Mouse (Mus musculus): Measurements from ENCODE around the gene Gm21970. TPM values are rescaled to one million over a fixed set of nuclear protein-coding genes. Genes with fewer than 3 reads are reported as not detected.

Gm21970 gene
- 8.1 TPM for polyA plus RNA-seq (2014; fragmentation: Illumina TruSeq; extraction: RNeasy Lipid Tissue Mini Kit (QIAGEN cat#74804); ENCODE audit: low read depth, low replicate concordance)

DNA sequence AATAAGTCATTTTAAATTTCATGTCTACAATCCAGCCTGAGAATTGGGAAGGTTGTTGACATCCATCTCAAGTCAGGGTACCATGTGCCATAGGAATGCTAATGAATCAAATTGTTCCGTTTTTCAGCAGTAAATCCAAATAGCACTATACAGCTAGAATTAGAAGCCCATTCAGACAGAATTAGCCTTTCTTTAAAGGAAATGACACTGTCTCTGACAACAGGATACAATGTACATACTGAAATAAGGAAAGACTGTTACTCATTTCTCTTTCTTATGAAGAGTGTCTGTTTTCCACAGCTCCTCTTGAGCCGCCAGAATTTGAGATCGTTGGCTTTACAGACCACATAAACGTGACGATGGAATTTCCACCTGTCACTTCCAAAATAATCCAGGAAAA is at the start of gene Gm21970:
Gene Gm21970, plus strand, starts transcription at position 301 of the 400 bp plus-strand sequence.

DNA sequence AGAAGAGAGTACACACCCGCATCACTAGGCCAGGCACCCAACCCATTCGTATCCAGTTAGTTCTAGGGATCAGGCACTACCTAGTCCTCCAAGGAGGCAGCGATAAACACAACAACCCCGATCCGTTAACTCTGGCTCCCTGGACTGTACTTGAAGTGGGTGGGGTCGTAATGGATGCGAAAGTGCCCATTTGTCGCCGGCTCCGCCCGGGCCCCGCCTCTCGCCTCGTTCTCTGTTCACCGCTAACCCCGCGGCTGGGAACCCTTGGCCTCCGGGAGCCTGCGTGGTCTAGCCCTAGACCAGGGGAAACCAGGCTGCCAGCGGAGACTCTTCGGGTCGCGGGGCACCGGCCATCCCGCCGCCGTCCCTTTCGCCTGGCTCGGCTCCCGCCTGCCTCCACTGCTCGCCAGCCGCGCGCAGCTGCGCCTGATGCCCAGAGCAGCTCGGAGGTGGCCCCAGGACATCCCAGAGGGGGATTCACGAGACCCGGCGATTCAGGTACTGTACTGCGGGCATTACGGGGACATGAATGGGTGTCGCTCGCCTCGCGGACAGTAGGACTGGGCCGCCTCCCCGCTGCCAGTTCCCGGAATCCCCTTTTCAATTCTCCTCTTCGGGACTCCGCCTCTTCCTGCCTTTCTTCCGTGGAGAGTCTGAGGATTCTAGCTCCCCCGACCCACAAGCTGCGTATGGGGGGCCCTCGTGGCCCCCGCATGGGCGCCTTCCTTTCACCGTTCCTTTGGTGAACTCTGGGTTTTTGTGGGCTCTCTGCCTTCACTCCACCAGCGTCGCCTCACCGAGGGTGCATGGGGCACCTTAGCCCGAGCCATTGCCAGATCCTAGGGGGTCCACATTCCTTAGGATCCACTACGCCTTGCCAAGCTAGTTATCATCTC is 18.7 kb upstream of the Gm21970 start, which contains the start of gene Ifnar2:
Gene Ifnar2, plus strand, starts transcription at position 207 of the 896 bp plus-strand sequence.

DNA sequence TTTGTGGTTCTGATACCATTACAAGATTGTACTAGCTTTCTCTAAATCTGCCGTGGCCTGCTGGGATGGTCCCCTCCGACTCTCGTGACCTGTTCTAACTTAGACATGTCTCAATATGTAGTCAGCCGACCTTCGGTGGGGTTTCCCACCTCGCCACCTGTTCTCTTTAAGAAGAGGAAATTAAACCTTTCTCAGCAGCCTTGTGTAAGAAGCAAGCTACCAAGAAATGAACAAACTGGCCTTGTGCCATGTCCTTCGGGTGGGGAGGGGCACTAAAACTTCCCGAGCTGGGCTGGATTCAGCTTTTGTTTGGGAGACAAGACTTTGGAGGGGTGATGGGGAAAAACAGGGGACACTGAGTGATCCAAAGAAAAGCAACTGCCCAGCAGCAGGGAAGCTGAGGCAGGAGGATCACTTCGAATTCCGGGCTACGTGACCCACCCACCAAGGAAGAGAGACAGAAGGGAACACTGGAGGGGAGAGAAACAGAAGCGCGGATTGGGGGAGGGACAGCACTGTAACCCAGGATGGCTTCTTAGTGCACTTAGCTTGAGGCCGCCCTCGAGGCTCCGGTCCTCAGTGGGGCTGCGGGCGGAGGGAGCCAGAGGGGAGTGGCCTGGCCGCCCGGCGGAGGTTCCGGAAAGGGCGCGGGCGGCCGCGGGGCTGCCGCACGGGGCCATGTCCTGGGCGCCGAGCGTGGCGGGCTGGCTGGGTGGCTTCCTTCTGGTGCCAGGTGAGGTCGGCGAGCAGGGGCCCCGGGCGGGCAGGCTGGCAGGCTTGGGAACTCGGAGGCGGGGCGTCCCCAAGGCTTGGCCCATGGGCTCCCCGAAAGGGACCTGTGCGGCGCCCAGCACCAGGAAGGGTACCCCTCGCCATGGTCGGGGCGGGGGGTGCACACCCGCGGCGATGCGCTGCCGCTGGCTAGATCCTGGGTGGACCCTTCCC is 14.4 kb downstream of the Gm21970 start, which contains the start of gene Il10rb:
Gene Il10rb, plus strand, starts transcription at position 525 of the 945 bp plus-strand sequence.

Other genes starting within 250 kb of the Gm21970 start
- gene Olig2, start 166.3 kb upstream of the Gm21970 start, polyA plus RNA-seq (2014; fragmentation: Illumina TruSeq; extraction: RNeasy Lipid Tissue Mini Kit (QIAGEN cat#74804); ENCODE audit: low read depth, low replicate concordance), result not detected
- not detected for gene Olig1, start 121.9 kb upstream of the Gm21970 start, polyA plus RNA-seq (2014; fragmentation: Illumina TruSeq; extraction: RNeasy Lipid Tissue Mini Kit (QIAGEN cat#74804); ENCODE audit: low read depth, low replicate concordance)
- gene Ifnar2, start 18.9 kb upstream of the Gm21970 start, polyA plus RNA-seq (2014; fragmentation: Illumina TruSeq; extraction: RNeasy Lipid Tissue Mini Kit (QIAGEN cat#74804); ENCODE audit: low read depth, low replicate concordance), result 175 TPM
- 275 TPM for gene Il10rb, start 14.4 kb downstream of the Gm21970 start, polyA plus RNA-seq (2014; fragmentation: Illumina TruSeq; extraction: RNeasy Lipid Tissue Mini Kit (QIAGEN cat#74804); ENCODE audit: low read depth, low replicate concordance)
- 122 TPM for gene Ifnar1, start 93.5 kb downstream of the Gm21970 start, polyA plus RNA-seq (2014; fragmentation: Illumina TruSeq; extraction: RNeasy Lipid Tissue Mini Kit (QIAGEN cat#74804); ENCODE audit: low read depth, low replicate concordance)
- gene Ifngr2, start 155.4 kb downstream of the Gm21970 start, polyA plus RNA-seq (2014; fragmentation: Illumina TruSeq; extraction: RNeasy Lipid Tissue Mini Kit (QIAGEN cat#74804); ENCODE audit: low read depth, low replicate concordance), result 17.0 TPM
- gene Tmem50b, start 206.1 kb downstream of the Gm21970 start, polyA plus RNA-seq (2014; fragmentation: Illumina TruSeq; extraction: RNeasy Lipid Tissue Mini Kit (QIAGEN cat#74804); ENCODE audit: low read depth, low replicate concordance), result 96.2 TPM
- gene Dnajc28, start 227.3 kb downstream of the Gm21970 start, polyA plus RNA-seq (2014; fragmentation: Illumina TruSeq; extraction: RNeasy Lipid Tissue Mini Kit (QIAGEN cat#74804); ENCODE audit: low read depth, low replicate concordance), result 30.4 TPM

Data from adrenal gland, adult 10 weeks (tissue).